Mouse (Mus musculus) retina, adult 2 months (tissue): Measurements from ENCODE around the gene Cacnb4.
A peak's percentile ranks its signal among the peaks of the same experiment; 100 is the strongest.

Experiments
- DNase-seq: peaks from one replicate; pipeline ENCODE4 v3.0.0-alpha.2; 2012; ENCODE audit warnings: low read depth, low spot score

Cacnb4 gene

DNA sequence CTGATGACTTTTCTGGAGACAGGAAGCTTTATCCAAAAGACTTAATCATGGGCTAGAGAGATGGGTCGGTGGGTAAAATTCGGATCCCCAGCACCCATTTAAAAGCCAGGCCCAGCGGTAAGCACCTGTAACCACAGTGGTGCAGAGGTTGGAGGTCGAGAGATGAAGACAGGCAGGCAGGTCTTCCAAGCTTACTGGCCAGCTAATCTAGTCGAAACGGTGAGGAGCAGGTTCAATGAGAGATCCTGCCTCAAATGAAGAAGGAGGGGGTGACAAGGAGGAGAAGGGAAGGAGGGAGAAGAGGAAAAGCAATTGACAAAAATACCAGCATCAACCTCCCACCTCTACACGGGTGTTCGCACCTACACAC is 72.0 kb downstream of the Cacnb4 start:
- no peak for DNase-seq

- DNase-seq: no peak
Measured at GRCm38 (mm10) chr2:52603935-52604650, 72.5 kb downstream of the Cacnb4 start.

DNA sequence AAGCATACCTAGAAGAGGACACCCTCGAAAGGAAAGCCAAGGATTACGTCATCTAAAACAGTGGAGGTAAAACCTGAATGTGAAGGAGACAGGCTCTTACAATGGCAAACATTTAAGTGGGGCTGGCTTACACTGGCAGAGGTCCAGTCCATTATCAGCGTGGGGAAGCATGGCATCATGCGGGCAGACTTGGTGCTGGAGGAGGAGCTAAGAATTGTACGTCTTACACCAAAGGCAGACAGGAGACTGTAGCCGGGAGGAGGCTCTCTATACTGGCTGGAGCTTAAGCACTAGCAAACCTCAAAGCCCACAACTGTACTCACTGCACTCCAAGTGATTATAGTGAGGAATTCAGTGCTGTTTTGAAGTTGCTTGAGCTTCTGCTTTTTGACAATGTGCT is 73.2 kb downstream of the Cacnb4 start:
- no peak for DNase-seq

GRCm38 (mm10) chr2:52602921-52603320 is 73.7 kb downstream of the Cacnb4 start:
- DNase-seq: no peak

- DNase-seq: no peak
Measured at GRCm38 (mm10) chr2:52602228-52602627, 74.4 kb downstream of the Cacnb4 start.

GRCm38 (mm10) chr2:52597511-52597910 is 79.1 kb downstream of the Cacnb4 start:
- DNase-seq: no peak

DNA sequence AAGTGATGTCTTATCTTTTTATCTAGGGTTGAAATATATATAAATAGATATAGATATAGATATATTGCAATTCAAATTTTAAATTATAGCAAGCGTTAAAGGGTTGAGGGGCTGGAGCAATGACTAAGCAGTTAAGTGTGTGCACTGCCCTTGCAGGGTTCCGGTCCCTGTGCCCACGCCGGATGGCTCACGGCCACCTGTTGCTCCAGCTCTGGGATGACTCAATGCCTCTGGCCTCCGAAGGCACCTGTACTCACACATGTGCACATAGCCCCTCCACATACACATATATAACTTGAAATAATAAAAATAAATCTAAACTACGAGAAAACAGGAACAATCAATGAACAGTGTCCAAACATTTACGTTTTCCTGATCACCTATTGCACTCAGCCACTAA is 82.8 kb downstream of the Cacnb4 start:
- DNase-seq: no peak

- DNase-seq: no peak
Measured at GRCm38 (mm10) chr2:52593260-52593659, 83.4 kb downstream of the Cacnb4 start.

DNA sequence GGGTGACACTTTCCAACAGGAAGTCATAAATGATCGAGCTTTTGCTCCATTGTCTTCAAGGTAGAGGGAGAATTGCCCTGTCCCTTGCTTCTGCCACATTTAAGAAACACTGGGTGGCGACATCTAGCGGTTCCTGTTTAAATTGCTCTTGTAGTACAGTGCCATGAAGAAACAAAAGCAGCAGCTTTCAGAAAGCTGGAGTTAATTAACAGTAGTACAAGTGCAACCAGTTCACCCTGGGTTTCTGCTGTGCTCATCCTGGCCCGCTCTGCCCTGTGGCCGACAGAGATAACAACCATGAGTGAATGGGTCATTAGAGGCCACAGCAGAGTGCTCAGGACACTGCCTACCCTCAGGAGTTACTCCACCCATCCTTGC is 85.7 kb downstream of the Cacnb4 start:
- peak; percentile 53 for DNase-seq

GRCm38 (mm10) chr2:52590340-52590969 is 86.2 kb downstream of the Cacnb4 start:
- no peak for DNase-seq

DNA sequence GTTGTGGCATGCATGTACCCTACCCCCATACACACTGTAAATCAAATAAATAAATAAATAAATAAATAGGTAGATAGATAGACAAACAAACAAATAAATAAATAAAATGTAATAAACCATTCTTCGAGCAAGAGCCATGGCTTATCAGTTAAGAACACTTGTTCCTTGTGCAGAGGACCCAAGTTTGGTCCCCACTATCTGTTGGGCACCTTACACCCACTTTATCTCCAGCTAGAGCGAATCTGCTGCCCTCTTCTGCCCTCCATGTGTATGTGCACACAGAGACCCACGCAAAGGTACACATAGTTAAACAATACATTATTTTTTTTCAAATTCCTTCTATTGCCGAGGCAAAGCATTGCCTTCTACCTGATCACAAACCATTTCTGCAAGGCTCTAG is 87.1 kb downstream of the Cacnb4 start:
- DNase-seq: no peak

DNA sequence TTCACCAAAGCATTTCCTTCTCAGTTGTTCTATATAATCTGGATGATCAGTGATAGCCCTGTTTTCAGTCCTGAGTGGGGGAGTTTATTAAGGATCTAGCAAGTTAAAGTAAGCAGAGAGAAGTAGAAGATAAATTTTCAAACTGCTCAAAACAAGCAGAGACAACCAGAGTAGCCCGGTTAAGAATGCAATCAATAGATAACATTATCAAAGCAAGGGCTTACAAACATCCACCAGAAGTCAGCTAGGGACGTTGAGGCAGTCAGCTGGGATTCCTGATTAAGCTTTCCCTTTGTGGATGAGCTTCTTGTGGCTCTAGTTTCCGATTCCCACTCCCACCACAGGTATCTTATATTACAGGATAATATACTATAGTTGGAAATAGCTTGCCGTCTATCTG is 91.2 kb downstream of the Cacnb4 start:
- no peak for DNase-seq

DNA sequence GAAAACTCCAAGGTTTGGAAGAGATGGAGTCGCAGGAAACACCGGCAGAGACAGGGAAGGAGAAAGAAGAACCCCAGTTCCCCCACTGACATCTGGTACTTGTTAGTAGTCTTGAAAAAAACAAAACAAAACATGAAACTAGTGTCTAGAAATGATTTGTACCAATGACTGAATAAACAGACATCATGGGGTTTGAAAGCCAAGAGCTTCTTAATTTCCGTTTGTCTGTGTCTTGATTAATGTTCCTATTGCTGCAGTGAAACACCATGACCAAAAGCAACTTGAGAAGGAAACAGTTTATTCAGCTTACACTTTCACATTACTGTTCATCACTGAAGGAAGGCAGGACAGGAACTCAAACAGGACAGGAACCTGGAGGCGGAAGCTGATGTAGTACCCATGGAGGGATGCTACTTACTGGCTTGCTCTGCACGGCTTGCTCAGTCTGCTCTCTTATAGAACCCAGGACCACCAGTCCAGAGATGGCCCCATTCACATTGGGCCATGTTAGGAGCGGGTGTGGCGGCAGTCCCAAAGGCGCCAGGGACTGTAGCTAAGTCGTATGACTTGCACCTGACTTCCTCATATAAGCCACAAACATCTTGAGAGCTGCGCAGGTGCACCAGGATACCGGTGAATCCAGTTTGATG is 95.4 kb downstream of the Cacnb4 start:
- no peak for DNase-seq

- DNase-seq: no peak
Measured at GRCm38 (mm10) chr2:52580697-52581096, 95.9 kb downstream of the Cacnb4 start.

DNA sequence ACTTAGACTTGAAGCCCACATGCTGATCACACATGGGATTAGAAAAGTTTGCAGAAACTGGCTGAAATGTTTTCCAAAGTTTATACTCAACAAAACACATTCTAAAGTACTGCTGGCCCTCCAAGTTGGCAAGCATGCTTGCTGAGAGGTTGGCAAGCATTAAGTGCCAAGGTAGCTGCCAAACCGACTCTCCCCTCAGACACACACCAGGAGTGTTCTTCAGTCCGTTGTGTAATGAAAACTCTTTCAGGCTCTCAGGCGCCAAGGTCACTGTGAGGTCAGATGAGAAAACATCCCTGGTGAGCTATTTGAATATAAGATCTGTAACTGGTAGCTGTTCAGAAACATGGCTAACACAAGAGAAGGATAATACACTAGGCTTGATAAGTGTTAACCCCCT is 97.8 kb downstream of the Cacnb4 start:
- no peak for DNase-seq

DNA sequence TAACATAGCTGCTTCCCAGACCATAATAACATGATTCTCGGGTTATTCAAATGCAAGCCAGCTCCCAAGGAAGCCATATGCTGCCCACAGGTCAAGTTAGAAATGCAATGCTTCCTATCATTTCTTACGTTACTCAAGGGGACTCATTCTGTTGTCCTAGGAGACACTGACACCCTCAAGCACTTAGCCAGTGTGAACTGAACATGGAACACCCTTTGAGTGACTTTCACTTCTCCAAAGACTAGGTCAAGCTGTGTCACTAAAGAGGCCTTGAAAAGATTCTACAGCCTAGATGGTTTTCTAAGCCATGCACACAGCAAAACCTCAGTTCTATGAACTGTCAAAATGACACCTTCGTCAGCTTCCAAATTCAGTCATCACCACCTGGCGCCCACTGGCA is 98.9 kb downstream of the Cacnb4 start:
- no peak for DNase-seq

DNA sequence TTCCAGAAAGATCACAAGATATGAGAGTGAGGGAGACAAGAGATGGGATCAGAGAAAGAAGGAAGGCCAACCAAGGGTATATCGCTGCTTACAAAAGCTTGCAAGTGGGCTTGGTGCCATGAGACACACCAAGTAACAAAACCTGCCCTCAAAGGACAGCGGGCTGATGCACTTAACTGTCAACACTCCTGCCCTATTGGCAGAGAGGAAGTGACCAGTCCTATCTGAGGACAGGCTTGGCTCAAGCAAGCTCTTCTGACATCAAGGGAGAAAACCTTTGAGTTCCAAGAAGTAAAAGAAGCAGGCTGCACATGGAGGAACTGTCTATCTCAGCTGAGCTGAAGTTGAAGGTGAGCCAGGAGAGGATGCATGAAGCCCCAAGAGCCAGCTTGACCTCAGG is 100.1 kb downstream of the Cacnb4 start:
- DNase-seq: no peak

DNA sequence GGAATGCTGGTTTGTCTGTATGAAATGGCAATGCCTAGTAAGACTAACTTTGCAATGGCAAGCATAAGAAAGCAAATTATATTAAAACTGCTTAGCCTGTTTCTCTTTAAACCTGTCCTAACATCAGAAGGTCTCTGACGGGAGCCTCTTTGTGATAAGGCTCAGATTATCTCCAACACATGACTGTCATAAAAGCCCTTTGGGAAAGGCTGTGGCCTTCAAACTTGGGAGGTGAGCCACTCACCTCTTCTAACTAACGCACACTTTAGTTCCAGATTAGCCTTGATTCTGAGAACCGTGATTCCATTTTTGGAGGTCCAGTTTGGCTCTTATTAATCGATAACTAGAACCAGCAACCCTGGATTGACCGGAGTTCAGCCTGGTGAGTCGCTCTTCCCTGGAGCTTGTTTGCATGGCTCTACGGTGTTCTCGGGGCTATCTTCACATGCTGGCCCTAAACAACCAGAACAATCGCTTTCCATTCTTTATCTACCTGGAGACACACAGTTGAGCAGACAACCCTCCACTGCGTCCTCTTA is 100.9 kb downstream of the Cacnb4 start:
- no peak for DNase-seq

- DNase-seq: no peak
Measured at GRCm38 (mm10) chr2:52574929-52575328, 101.7 kb downstream of the Cacnb4 start.

DNA sequence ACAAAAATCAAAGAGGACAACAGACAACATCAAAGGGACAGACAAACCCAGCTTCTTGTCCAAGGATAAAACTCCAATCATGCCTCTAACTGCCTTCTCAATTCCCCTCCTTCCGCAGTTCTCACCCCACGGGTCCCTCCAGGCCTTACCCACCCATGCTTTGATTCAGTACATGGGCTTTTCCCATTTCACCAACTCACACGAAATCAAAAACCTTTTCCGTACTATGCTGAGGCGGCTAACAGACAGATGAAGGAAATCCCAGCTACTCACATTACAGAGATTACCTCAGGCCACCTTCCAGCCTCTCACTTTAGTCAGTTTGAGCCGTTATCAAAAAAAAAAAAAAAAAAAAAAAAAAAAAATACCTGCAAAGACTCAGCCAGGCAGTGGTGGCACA is 104.4 kb downstream of the Cacnb4 start:
- no peak for DNase-seq

DNA sequence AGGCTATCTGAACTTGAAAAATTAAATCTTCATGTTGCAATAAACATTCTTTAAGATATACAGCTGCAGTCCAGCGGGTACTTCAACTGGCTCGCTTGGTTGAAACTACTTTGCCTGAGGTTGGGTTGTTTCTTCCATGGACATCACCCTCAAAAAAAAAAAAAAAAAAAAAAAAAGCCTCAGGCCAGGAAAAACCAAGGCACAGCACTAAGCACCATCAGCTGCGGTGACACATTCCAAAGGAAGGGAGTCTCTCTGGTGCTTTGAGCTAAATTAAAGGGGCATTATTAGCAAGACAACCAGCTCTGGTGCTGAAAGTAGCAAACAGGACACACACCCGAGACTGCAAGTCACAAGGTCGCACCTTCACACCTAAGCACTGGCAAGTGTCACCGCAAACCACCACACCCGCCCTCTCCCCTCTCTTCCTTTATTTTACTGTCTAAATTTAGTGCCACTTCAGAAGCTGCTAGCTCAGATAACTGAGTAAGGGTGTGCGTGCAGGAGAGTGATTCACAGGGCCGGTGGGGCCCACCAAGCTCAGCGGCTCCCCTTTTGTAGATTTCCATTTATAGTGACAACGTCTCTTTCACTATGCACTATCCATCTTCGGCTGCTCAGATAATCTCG is 105.2 kb downstream of the Cacnb4 start:
- DNase-seq: no peak

DNA sequence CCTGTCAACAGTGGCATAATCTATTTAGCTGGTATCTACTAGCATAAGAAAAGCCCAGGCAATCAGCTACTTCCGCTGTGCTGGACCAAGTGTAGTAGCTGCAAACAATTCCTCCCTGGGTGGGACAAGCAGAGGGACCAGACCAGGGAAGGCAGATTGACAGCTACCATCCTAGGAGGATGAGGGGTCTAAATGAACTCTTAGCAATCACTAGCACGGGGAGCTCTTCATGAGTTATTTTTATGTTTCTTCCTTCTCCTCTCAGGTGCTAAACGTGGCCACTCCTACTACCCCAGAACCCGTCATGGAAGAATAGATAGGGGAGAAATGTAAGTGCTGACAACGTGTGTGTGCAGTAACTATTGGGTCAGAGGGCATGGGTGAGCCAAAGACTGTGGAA is 105.8 kb downstream of the Cacnb4 start:
- no peak for DNase-seq
